Mouse (Mus musculus): ENCODE measurements around the gene Rhog.

The Rhog gene

GRCm38 (mm10) chr7:102222336-102222735, 33.5 kb downstream of the Rhog start:
- in situ Hi-C loops (cut with MboI, MseI), result no loop called here

GRCm38 (mm10) chr7:102221899-102222298, 34.0 kb downstream of the Rhog start:
- in situ Hi-C loops (cut with MboI, MseI), result no loop called here

- in situ Hi-C loops (cut with MboI, MseI), result no loop called here
Observed at GRCm38 (mm10) chr7:102211071-102211470, 44.8 kb downstream of the Rhog start.

- in situ Hi-C loops (cut with MboI, MseI), result no loop called here
Observed at GRCm38 (mm10) chr7:102209756-102210721, 45.8 kb downstream of the Rhog start, which contains the start of the genes Nup98 and Pgap2. Nup98 (minus strand) TSS chr7:102210176. Pgap2 (plus strand) TSS chr7:102210208.

GRCm38 (mm10) chr7:102208806-102209363, 47.0 kb downstream of the Rhog start:
- in situ Hi-C loops (cut with MboI, MseI), result no loop called here

- in situ Hi-C loops (cut with MboI, MseI), result no loop called here
Observed at GRCm38 (mm10) chr7:102205646-102206045, 50.2 kb downstream of the Rhog start.

GRCm38 (mm10) chr7:102204296-102204857, 51.5 kb downstream of the Rhog start:
- in situ Hi-C loops (cut with MboI, MseI), result no loop called here

- in situ Hi-C loops (cut with MboI, MseI), result no loop called here
Observed at GRCm38 (mm10) chr7:102200996-102201785, 54.7 kb downstream of the Rhog start.

GRCm38 (mm10) chr7:102200576-102200975, 55.3 kb downstream of the Rhog start:
- in situ Hi-C loops (cut with MboI, MseI), result no loop called here

- in situ Hi-C loops (cut with MboI, MseI), result loop anchor here (5.0 kb wide), 1 partner anchor 50 kb away; no protein-coding TSS in a partner anchor
Observed at GRCm38 (mm10) chr7:102192356-102192755, 63.5 kb downstream of the Rhog start.

Data from regulatory T cell (primary cell).